In genomic region chr2:29737209-29737925, GRCm38 (mm10) we compare ENCODE assay signal across 34 mouse cellular contexts. TPM values are rescaled to one million over a fixed set of nuclear protein-coding genes. Genes with fewer than 3 reads are reported as not detected.
DNase-seq lines count a peak whose midpoint lies in the region; ATAC-seq lines count a peak whose summit lies in the region.
"Had no signal": no experiment of that assay in that cellular context is flagged by ENCODE, and none has a peak within 500 bp of the region (broad histone marks: within the 10 kb centered on the region; RNA-seq: fewer than 3 reads in every experiment).

No protein-coding gene starts in this region.

- H3K27me3 ChIP-seq in heart, embryonic 11.5 days (ENCODE audit: control insufficient read depth, insufficient read depth, low read length), result no peaks in the 10 kb centered on the region
- H3K27me3 ChIP-seq in heart, embryonic 14.5 days (ENCODE audit: control insufficient read depth, insufficient read depth, low read length), result no peaks in the 10 kb centered on the region
- no peaks in the 10 kb centered on the region for H3K27me3 ChIP-seq in heart, embryonic 16.5 days (ENCODE audit: control insufficient read depth, insufficient read depth, low read length)
- H3K27me3 ChIP-seq in liver, embryonic 15.5 days, result no peaks in the 10 kb centered on the region
- no peaks in the 10 kb centered on the region for H3K27me3 ChIP-seq in forebrain, embryonic 12.5 days
- H3K27me3 ChIP-seq: embryonic facial prominence, embryonic 12.5 days; forebrain, embryonic 15.5 days; neural tube, embryonic 15.5 days had no signal

- no peak overlapping the region for H3K4me2 ChIP-seq in heart, embryonic 11.5 days
- H3K4me2 ChIP-seq in heart, embryonic 14.5 days (ENCODE audit: low read length), result no peak overlapping the region
- H3K4me2 ChIP-seq in heart, embryonic 16.5 days (ENCODE audit: low read depth, low read length), result no peak overlapping the region
- H3K4me2 ChIP-seq in liver, embryonic 15.5 days, result no peak overlapping the region
- no peak overlapping the region for H3K4me2 ChIP-seq in forebrain, embryonic 12.5 days
- H3K4me2 ChIP-seq: embryonic facial prominence, embryonic 12.5 days; forebrain, embryonic 15.5 days; lung, embryonic 14.5 days; neural tube, embryonic 15.5 days had no signal

- peaks cover 21% of the 10 kb centered on the region for H3K36me3 ChIP-seq in heart, embryonic 11.5 days (ENCODE audit: control insufficient read depth, insufficient read depth, low read length)
- H3K36me3 ChIP-seq in heart, embryonic 14.5 days (ENCODE audit: control insufficient read depth, insufficient read depth, low read length), result peaks cover 71% of the 10 kb centered on the region
- H3K36me3 ChIP-seq in heart, embryonic 16.5 days (ENCODE audit: control insufficient read depth, insufficient read depth), result peaks cover 33% of the 10 kb centered on the region
- peaks cover 59% of the 10 kb centered on the region for H3K36me3 ChIP-seq in liver, embryonic 15.5 days (replicated peaks)
- H3K36me3 ChIP-seq in forebrain, embryonic 12.5 days (replicated peaks), result peaks cover 80% of the 10 kb centered on the region

- H3K27ac ChIP-seq in heart, embryonic 11.5 days (ENCODE audit: low read depth, low read length), result peak overlapping the region; percentile 30; the same call in 1 of the 2 replicates
- H3K27ac ChIP-seq in heart, embryonic 14.5 days (replicated peaks in 1 of 2; ENCODE audit: control insufficient read depth in 1 of 2, insufficient read depth in 1 of 2, low read depth in 2 of 2, low read length in 2 of 2), result peak overlapping the region; percentile 34 to 50
- peak overlapping the region; percentile 69 for H3K27ac ChIP-seq in heart, embryonic 16.5 days (ENCODE audit: low read length)
- H3K27ac ChIP-seq in liver, embryonic 15.5 days (replicated peaks), result peak overlapping the region; percentile 33
- no peak overlapping the region for H3K27ac ChIP-seq in forebrain, embryonic 12.5 days
- H3K27ac ChIP-seq: embryonic facial prominence, embryonic 12.5 days; forebrain, embryonic 15.5 days; gastrocnemius, adult 2 months; layer of hippocampus, adult 2 months; neural tube, embryonic 15.5 days had no signal

- DNase-seq in heart, postnatal 36 days, result no peak
- no peak for DNase-seq in spleen, postnatal 10 days (ENCODE audit: low spot score in 2 of 2)
- no peak for DNase-seq in layer of hippocampus, postnatal 25 days (ENCODE audit: extremely low spot score in 1 of 2, low spot score in 1 of 2)
- DNase-seq: adrenal gland, postnatal 14 days; cerebellum, adult 11 months; cerebellum, adult 9-10 months; cerebellum, postnatal 36 days; gastrocnemius, adult 2 months; kidney, adult 2 months; kidney, postnatal 36 days; left cerebral cortex, postnatal 4 days; lung, embryonic 14.5 days; lung, postnatal 14 days; midbrain, embryonic 14.5 days; spleen, adult 18-20 months had no signal

- WGBS in heart, embryonic 11.5 days (ENCODE audit: insufficient replicate concordance), result 69% methylated on average over 12 of the region's 12 CpGs
- WGBS in heart, embryonic 14.5 days, result 58% methylated on average over 12 of the region's 12 CpGs
- 50% methylated on average over 12 of the region's 12 CpGs for WGBS in heart, embryonic 16.5 days
- WGBS in liver, embryonic 15.5 days (ENCODE audit: insufficient replicate concordance), result 80% methylated on average over 12 of the region's 12 CpGs
- WGBS in forebrain, embryonic 12.5 days, result 95% methylated on average over 12 of the region's 12 CpGs

- H3K4me1 ChIP-seq in heart, embryonic 11.5 days (ENCODE audit: control insufficient read depth, insufficient read depth, low read length), result no peaks in the 10 kb centered on the region
- peaks cover 5 to 12% of the 10 kb centered on the region in 2 experiments; a peak in 2 of 4 replicates for H3K4me1 ChIP-seq in heart, embryonic 14.5 days (ENCODE audit: control insufficient read depth in 2 of 2, insufficient read depth in 2 of 2, low read length in 2 of 2)
- H3K4me1 ChIP-seq in heart, embryonic 16.5 days (ENCODE audit: control insufficient read depth, insufficient read depth, low read length), result peaks cover 9% of the 10 kb centered on the region
- H3K4me1 ChIP-seq in liver, embryonic 15.5 days (replicated peaks), result peaks cover 28% of the 10 kb centered on the region
- no peaks in the 10 kb centered on the region for H3K4me1 ChIP-seq in forebrain, embryonic 12.5 days
- H3K4me1 ChIP-seq: embryonic facial prominence, embryonic 12.5 days; forebrain, embryonic 15.5 days; neural tube, embryonic 15.5 days had no signal

- intact Hi-C loops in heart, postnatal 36 days (cut with DNase I), result no loop called here

- no peaks in the 10 kb centered on the region for H3K9me3 ChIP-seq in heart, embryonic 11.5 days (replicated peaks; ENCODE audit: control insufficient read depth, low read length)
- H3K9me3 ChIP-seq in heart, embryonic 14.5 days (ENCODE audit: control insufficient read depth, low read length), result no peaks in the 10 kb centered on the region
- no peaks in the 10 kb centered on the region for H3K9me3 ChIP-seq in heart, embryonic 16.5 days (replicated peaks; ENCODE audit: control insufficient read depth, low read length)
- no peaks in the 10 kb centered on the region for H3K9me3 ChIP-seq in liver, embryonic 15.5 days (replicated peaks)
- H3K9me3 ChIP-seq in forebrain, embryonic 12.5 days, result no peaks in the 10 kb centered on the region
- H3K9me3 ChIP-seq: embryonic facial prominence, embryonic 12.5 days; forebrain, embryonic 15.5 days; neural tube, embryonic 15.5 days had no signal

- ATAC-seq in heart, embryonic 11.5 days (replicated peaks; ENCODE audit: insufficient number of reproducible peaks, low FRiP score, low TSS enrichment), result peak; percentile 49; the same call in 1 of the 2 replicates
- ATAC-seq in heart, embryonic 14.5 days (ENCODE audit: insufficient number of reproducible peaks, insufficient read depth, low FRiP score, low read depth), result peak; percentile 23; the same call in 1 of the 2 replicates
- ATAC-seq in heart, embryonic 16.5 days (replicated peaks; ENCODE audit: extremely low read depth, insufficient read depth, low FRiP score), result peak; percentile 77
- ATAC-seq in liver, embryonic 15.5 days (ENCODE audit: insufficient read depth), result peak; percentile 46
- ATAC-seq in forebrain, embryonic 12.5 days (ENCODE audit: low FRiP score), result no peak
- ATAC-seq: CD4-positive, CD25-positive, alpha-beta regulatory T cell, adult 4 months; forebrain, embryonic 15.5 days; hindbrain, embryonic 16.5 days had no signal

- no peak overlapping the region for H3K4me3 ChIP-seq in heart, embryonic 11.5 days (ENCODE audit: low read depth, low read length)
- H3K4me3 ChIP-seq in heart, embryonic 14.5 days (ENCODE audit: control insufficient read depth in 1 of 2, insufficient read depth in 1 of 2, low read depth in 1 of 2, low read length in 2 of 2), result no peak overlapping the region
- no peak overlapping the region for H3K4me3 ChIP-seq in heart, embryonic 16.5 days (ENCODE audit: low read length)
- H3K4me3 ChIP-seq in liver, embryonic 15.5 days (replicated peaks), result no peak overlapping the region
- no peak overlapping the region for H3K4me3 ChIP-seq in forebrain, embryonic 12.5 days (replicated peaks)
- H3K4me3 ChIP-seq: embryonic facial prominence, embryonic 12.5 days; forebrain, embryonic 15.5 days; gastrocnemius, adult 2 months; layer of hippocampus, adult 2 months; neural tube, embryonic 15.5 days had no signal

- no peak overlapping the region for H3K9ac ChIP-seq in heart, embryonic 11.5 days (ENCODE audit: low read depth, low read length)
- H3K9ac ChIP-seq in heart, embryonic 14.5 days (ENCODE audit: low read length), result no peak overlapping the region
- peak overlapping the region; percentile 38; the same call in 1 of the 2 replicates for H3K9ac ChIP-seq in heart, embryonic 16.5 days (ENCODE audit: low read length)
- no peak overlapping the region for H3K9ac ChIP-seq in liver, embryonic 15.5 days
- H3K9ac ChIP-seq in forebrain, embryonic 12.5 days, result no peak overlapping the region
- H3K9ac ChIP-seq: embryonic facial prominence, embryonic 12.5 days; forebrain, embryonic 15.5 days; lung, embryonic 14.5 days; neural tube, embryonic 15.5 days had no signal

RNA-seq across cellular contexts. Expression of gene Gm13420, which starts 14.1 kb away (rescaled TPM):
- polyA plus RNA-seq in heart, embryonic 11.5 days (2014; fragmentation: Nextera tagmentation; extraction: Ambion mirVana), result not detected in 2 replicates
- not detected for total RNA-seq in heart, postnatal 36 days (2021)
- not detected in 2 replicates for polyA plus RNA-seq in heart, embryonic 14.5 days (2014; fragmentation: Nextera tagmentation; extraction: Ambion mirVana)
- not detected in 2 replicates for polyA plus RNA-seq in heart, embryonic 16.5 days (2015; fragmentation: Nextera tagmentation; extraction: Ambion mirVana)
- 0.41 and 0.44 TPM in 2 replicates for polyA plus RNA-seq in liver, embryonic 15.5 days (2015; fragmentation: Nextera tagmentation; extraction: Ambion mirVana)
- total RNA-seq in layer of hippocampus, postnatal 25 days (2021), result 1 to 10 TPM in 1 of 2 experiments, under 1 TPM in 1; 0.91 to 1.2 TPM
- polyA plus RNA-seq in forebrain, embryonic 12.5 days (2016; fragmentation: Nextera tagmentation; extraction: Ambion mirVana), result not detected in 2 replicates
- total RNA-seq: adrenal gland, postnatal 14 days; gastrocnemius, adult 2 months; gastrocnemius, postnatal 4 days; monocyte, adult 5-6 weeks had no signal
- polyA plus RNA-seq: embryonic facial prominence, embryonic 12.5 days; forebrain, embryonic 15.5 days; hindbrain, embryonic 11.5 days; midbrain, embryonic 14.5 days had no signal

RNA-seq across cellular contexts. Expression of gene Gm13547, which starts 21.7 kb away (rescaled TPM):
- 0.99 TPM in 1 of 2 replicates, not detected in the other for polyA plus RNA-seq in heart, embryonic 11.5 days (2014; fragmentation: Nextera tagmentation; extraction: Ambion mirVana)
- total RNA-seq in heart, postnatal 36 days (2021), result not detected
- polyA plus RNA-seq in heart, embryonic 14.5 days (2014; fragmentation: Nextera tagmentation; extraction: Ambion mirVana), result not detected in 2 replicates
- polyA plus RNA-seq in heart, embryonic 16.5 days (2015; fragmentation: Nextera tagmentation; extraction: Ambion mirVana), result 0.32 TPM in 1 of 2 replicates, not detected in the other
- not detected in 2 replicates for polyA plus RNA-seq in liver, embryonic 15.5 days (2015; fragmentation: Nextera tagmentation; extraction: Ambion mirVana)
- not detected for total RNA-seq in layer of hippocampus, postnatal 25 days (2021)
- polyA plus RNA-seq in forebrain, embryonic 12.5 days (2016; fragmentation: Nextera tagmentation; extraction: Ambion mirVana), result 0.35 TPM in 1 of 2 replicates, not detected in the other
- total RNA-seq: adrenal gland, postnatal 14 days; gastrocnemius, adult 2 months; gastrocnemius, postnatal 4 days; layer of hippocampus, adult 2 months; layer of hippocampus, postnatal 14 days; left cerebral cortex, postnatal 4 days; monocyte, adult 5-6 weeks had no signal
- polyA plus RNA-seq: CD4-positive, CD25-positive, alpha-beta regulatory T cell, adult 4 months; embryonic facial prominence, embryonic 12.5 days; frontal cortex, adult 2 months; hindbrain, embryonic 11.5 days; hindbrain, embryonic 16.5 days; intestine, embryonic 14.5 days; kidney, adult 2 months; kidney, embryonic 16.5 days; limb, embryonic 14.5 days; lung, embryonic 14.5 days; midbrain, embryonic 14.5 days; neural tube, embryonic 15.5 days had no signal

RNA-seq across cellular contexts. Expression of gene Coq4, which starts 49.9 kb away (rescaled TPM):
- polyA plus RNA-seq in heart, embryonic 11.5 days (2014; fragmentation: Nextera tagmentation; extraction: Ambion mirVana), result 28.8 and 30.2 TPM in 2 replicates
- 10 to 100 TPM; 20.2 to 24.3 TPM for total RNA-seq in heart, postnatal 36 days (2021)
- polyA plus RNA-seq in heart, embryonic 14.5 days (2014; fragmentation: Nextera tagmentation; extraction: Ambion mirVana), result 29.5 and 33.4 TPM in 2 replicates
- polyA plus RNA-seq in heart, embryonic 16.5 days (2015; fragmentation: Nextera tagmentation; extraction: Ambion mirVana), result 27.2 and 31.4 TPM in 2 replicates
- polyA plus RNA-seq in liver, embryonic 15.5 days (2015; fragmentation: Nextera tagmentation; extraction: Ambion mirVana), result 11.4 and 11.7 TPM in 2 replicates
- 10 to 100 TPM; 28.6 to 30.7 TPM for total RNA-seq in layer of hippocampus, postnatal 25 days (2021)
- polyA plus RNA-seq in forebrain, embryonic 12.5 days (2016; fragmentation: Nextera tagmentation; extraction: Ambion mirVana), result 26.6 and 29.6 TPM in 2 replicates
- total RNA-seq: monocyte, adult 5-6 weeks had no signal

RNA-seq across cellular contexts. Expression of gene Trub2, which starts 50.9 kb away (rescaled TPM):
- polyA plus RNA-seq in heart, embryonic 11.5 days (2014; fragmentation: Nextera tagmentation; extraction: Ambion mirVana), result 21.0 and 25.6 TPM in 2 replicates
- 10 to 100 TPM; 32.5 to 33.1 TPM for total RNA-seq in heart, postnatal 36 days (2021)
- 21.9 and 23.3 TPM in 2 replicates for polyA plus RNA-seq in heart, embryonic 14.5 days (2014; fragmentation: Nextera tagmentation; extraction: Ambion mirVana)
- 26.4 and 29.6 TPM in 2 replicates for polyA plus RNA-seq in heart, embryonic 16.5 days (2015; fragmentation: Nextera tagmentation; extraction: Ambion mirVana)
- polyA plus RNA-seq in liver, embryonic 15.5 days (2015; fragmentation: Nextera tagmentation; extraction: Ambion mirVana), result 11.1 and 13.0 TPM in 2 replicates
- total RNA-seq in layer of hippocampus, postnatal 25 days (2021), result 10 to 100 TPM; 46.3 to 46.8 TPM
- polyA plus RNA-seq in forebrain, embryonic 12.5 days (2016; fragmentation: Nextera tagmentation; extraction: Ambion mirVana), result 40.0 and 42.5 TPM in 2 replicates
